Mouse (Mus musculus): ENCODE measurements around the gene Mydgf.

The Mydgf gene

DNA sequence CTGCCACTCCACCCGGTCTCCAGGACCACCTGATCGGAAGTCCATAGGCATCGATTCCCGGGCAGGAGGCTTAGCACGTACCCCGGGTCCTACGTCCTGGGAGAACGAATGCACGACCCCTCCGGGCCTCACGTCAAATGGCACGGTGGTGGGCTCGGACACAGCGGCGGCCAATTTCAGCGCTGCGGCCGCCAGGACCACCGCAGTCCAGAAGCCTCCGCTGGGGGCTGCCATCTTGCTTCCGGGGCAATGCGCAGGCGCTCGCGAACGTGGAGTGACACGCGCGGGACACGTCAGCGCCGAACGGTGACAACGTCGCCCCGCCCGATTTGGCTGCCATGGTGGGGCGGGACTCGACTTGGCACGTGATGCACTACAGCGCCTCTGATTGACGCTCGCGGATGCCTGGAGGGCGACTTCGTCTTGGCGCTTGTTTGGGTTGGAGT is at the start of gene Mydgf:
TSS of gene Mydgf (minus strand) at position 263 of the 446 bp plus-strand sequence.
- DNase-seq: peak; percentile 95 to 97

- no peak for DNase-seq
Observed at GRCm38 (mm10) chr17:56233389-56233788, 49.7 kb upstream of the Mydgf start.

DNA sequence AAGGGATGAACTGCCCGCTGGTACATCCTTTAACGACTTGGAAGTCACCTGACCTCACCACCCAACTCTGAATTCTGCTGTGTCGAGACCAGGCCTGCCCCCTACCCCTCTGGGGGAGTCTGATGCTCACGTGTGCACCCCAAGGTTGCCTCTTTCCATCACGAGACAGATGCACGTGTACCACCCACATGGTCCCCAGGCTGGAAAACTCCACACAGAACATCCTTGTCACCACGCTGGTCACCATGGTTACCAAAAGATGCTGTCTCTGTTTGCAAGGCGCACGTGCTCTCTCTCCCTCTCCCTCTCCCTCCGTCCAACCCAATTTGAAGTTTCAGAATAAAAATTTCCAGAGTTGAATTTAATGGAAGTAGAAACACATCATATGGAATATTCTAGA is 46.2 kb upstream of the Mydgf start:
- no peak for DNase-seq

- no peak for DNase-seq
Observed at GRCm38 (mm10) chr17:56226566-56226965, 42.8 kb upstream of the Mydgf start.

DNA sequence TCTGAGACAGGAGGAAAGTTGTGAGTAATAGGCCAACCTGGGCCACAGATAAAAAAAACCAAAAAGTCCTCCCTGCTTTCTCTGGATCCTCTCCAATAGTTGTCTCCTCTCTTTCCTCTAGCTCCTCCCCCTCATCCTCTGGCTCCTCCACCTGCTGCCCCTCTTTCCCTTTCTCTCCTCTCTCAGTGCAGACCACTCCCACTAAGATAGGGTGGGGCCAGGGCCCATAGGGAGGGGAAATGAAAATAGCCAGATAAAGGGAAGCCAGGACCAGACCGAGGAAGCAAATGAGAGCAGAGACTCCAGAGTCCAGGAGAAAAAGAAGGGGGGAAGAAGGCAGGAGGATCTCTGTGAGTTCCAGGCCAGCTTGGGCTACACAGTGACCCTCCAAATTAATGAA is 41.2 kb upstream of the Mydgf start:
- no peak for DNase-seq

- DNase-seq: peak; percentile 66 to 78
Observed at GRCm38 (mm10) chr17:56219805-56220204, 36.1 kb upstream of the Mydgf start.

- no peak for DNase-seq
Observed at GRCm38 (mm10) chr17:56219251-56219650, 35.5 kb upstream of the Mydgf start.

DNA sequence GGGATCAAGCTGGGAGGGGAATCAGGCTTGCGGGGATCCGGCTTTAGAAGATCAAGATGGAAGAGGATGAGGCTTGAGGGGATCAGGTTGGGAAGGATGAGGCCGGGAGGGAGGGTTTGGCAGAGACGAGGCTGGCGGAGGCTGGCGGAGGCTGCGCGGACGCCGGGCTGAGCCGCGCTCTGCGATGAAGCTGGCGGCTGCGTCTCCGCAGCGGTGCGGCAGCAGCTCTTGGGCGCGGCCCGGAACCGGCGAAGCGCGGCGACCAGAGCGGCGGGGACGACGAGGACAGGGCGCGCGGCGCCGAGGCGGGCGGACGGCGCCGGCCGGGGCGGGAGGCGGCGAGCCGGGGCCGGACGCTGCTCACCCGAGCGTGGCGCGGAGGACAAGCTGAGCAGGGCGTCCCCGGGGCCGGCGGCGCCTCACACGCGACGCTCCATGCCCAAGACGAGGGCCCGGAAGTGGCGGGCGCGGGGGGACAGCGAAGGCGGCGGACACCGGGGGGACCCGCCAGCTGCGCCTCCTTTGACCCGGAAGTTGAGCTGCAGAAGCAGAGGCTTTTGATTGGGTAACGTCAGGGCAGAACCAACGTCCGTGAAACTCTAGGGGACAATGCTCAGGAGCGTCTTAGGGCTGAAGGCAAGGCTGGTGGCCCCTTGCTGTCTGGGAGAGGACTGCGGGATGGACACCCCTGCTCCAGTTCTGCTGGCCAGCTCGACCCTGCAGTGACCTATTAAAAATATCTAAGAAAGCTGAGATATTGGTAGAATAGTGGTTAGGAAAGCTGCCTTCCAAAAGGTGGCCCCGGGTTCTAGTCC is 34.9 kb upstream of the Mydgf start, which contains the start of gene Dpp9:
TSS of gene Dpp9 (minus strand) at position 529 of the 815 bp plus-strand sequence.
- peak; percentile 91 to 95 for DNase-seq

DNA sequence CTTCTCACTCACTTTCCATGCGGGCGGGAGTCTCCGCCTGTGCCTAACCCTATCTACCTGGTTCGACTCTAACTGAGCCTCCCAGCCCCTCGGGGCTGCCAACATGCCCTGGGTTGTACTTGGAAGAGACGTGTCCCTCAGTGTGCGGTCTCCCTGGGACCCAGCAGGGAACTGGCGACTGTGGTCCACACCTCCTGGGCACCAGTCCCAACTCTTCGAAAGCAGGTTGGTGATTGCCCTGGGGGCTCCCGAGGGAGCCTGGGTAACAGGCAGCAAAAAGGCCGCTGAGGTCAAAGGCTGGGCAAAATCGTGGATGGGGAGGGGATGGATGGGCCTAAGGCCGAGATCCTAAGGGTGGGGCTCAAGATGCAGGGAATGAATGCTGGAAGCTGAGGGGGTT is 34.0 kb upstream of the Mydgf start:
- no peak for DNase-seq

DNA sequence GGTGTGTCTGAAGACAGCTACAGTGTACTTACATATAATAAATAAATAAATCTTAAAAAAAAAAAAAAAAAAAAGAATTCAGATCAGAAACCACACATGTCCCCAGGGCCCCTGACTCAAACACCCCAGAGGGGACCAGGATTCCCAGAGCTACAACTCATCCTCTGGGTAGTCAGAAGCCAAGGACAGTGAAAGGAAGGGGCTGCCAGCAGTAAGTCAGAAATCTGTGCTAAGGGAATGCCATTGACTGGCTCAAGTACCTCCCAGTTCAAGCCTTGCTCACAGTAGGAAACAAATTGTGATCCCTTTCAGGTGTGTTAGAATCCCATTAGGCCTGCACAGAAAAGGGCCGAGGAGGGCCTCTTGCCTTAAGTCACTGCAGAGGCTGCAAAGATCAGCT is 30.5 kb upstream of the Mydgf start:
- DNase-seq: no peak

GRCm38 (mm10) chr17:56212676-56213075 is 29.0 kb upstream of the Mydgf start:
- peak; percentile 62 to 78 for DNase-seq

DNA sequence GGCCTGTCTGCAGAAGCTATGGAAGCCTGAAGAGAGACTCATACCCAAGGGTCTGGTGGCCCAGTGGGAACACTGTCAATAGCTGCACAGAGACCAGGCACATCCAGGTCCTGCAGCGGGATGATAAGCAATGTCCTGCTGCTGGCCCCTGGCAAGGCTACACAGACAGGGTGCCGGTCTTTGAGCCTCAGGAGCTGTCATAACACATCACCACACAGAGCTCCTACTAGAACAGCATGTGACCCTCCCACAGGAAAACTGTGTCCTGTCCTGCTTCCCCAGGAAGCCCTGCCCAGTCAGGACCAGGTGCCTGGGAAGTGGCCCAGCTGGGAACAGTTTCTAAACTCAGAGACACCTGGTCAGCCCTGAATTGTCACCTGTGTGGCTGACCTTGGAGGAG is 27.4 kb upstream of the Mydgf start:
- no peak for DNase-seq

- DNase-seq: peak; percentile 87 to 90
Observed at GRCm38 (mm10) chr17:56208821-56209220, 25.1 kb upstream of the Mydgf start.

DNA sequence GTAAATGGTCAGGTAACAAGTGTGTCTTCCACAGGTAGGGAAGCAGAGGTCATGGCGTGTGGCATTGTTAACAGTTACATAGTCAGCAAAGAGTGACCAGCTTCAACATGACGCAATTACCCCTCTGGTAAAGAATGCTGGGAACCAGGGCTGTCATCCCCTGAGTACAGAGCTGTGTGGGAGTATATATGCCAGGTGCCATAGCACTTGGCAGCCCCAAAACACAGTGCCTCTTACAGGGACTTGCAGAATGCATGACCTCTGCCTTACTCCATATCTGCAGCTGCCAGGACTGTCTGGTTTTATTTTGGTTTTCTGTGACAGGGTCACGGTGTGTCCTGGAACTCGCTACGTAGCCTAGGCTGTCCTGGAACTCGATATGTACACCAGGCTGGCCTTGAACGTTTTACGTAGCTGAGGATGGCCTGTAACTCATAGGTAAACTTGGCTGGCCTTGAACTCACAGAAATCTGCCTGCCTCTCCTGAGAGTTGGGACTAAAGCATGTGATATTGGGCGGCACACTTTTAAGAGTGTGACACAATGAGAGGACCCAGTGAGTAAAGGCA is 24.3 kb upstream of the Mydgf start:
- DNase-seq: no peak

DNA sequence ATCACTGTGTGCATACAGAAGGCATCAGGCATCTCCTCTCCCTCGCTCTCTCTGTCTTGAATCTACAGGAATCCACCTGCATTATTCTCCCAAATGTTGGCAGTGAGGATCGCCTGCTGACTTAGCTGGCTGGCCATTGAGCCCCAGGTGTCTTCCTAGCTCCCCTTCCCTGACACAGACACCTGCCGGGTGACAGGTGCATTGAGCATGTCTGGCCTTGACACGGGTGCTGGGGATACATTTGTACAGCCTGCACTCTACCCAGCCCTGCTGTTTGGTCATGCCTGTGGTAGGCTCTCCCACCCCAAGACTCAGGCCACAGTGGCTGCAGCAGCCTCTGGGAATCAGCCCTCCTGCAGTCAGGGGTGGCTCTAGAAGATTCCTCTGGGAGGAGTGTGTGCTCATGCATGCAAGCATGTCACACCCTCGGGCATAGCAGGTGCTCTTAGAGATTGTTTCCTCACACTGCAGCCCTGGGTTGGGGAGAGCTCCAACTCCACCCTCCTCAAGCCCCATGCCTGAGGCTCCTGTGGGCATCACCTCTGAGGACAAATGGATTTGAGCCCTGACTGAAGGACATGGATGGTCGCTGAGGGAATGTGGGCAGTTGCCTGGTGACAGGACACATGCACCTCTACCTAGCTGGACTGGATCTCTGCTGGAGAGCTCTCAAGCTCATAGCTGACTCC is 23.4 kb upstream of the Mydgf start:
- peak; percentile 40 to 54 for DNase-seq

DNA sequence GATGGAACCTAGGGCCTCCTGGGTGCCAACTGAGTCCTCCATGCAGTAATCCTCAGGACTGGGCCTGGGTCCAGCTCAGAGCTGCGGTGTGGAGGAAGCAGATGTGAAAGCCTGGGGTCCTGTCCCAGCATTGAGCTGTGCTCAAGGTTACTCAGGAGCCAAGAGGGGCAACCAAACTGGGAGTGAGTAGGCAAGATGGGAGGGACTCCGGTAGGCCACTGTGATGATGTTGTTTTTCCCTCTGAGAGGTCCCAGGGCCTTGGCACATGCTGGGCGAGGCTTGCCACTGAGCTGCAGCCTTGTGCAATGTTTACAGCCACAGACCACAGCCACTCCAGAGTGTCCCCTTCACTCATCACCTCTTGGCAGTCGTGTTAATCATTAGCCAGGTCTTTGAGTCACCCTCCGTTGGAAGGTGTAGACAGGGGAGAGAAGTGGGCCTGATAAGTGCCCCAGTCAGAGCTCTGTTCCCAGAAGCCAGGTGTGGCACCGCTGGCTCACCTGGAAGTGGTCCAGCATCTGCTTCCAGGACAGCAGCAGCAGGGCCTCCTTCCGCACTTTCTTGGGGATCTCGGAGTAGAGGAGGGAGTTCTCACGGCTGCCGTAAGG is 22.7 kb upstream of the Mydgf start:
- peak; percentile 91 to 94 for DNase-seq

- DNase-seq: no peak
Observed at GRCm38 (mm10) chr17:56203729-56204128, 20.0 kb upstream of the Mydgf start.

- no peak for DNase-seq
Observed at GRCm38 (mm10) chr17:56202476-56202875, 18.8 kb upstream of the Mydgf start.

GRCm38 (mm10) chr17:56201642-56202041 is 17.9 kb upstream of the Mydgf start:
- DNase-seq: no peak

GRCm38 (mm10) chr17:56200586-56200985 is 16.9 kb upstream of the Mydgf start:
- DNase-seq: no peak

GRCm38 (mm10) chr17:56196860-56197259 is 13.1 kb upstream of the Mydgf start:
- DNase-seq: no peak

GRCm38 (mm10) chr17:56194765-56195164 is 11.0 kb upstream of the Mydgf start:
- DNase-seq: no peak

DNA sequence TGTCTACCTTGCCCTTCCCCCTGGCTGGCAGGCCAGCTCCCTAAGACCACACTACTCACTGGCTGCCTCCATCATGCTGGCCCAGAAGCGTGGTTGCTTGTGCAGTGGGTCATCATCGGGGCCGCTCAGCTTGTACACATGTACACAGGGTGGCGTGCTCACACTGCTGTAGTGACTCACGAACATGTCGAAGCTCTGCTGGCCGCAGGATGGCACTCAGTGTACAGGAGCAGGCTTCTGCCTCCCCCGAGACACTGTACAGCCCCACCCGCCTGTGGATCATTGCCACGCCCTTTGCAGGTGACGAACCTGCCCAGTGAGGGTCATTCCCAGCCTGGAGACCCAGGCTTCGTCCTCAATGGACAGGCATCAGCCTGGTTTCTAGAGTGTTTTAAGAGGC is 10.6 kb upstream of the Mydgf start:
- no peak for DNase-seq
